Mouse (Mus musculus): ENCODE measurements around the gene Syne1. TPM values are rescaled to one million over a fixed set of nuclear protein-coding genes. Genes with fewer than 3 reads are reported as not detected.

The Syne1 gene
- polyA plus RNA-seq, 1 experiment from 2014 or later: 5.2 TPM

DNA sequence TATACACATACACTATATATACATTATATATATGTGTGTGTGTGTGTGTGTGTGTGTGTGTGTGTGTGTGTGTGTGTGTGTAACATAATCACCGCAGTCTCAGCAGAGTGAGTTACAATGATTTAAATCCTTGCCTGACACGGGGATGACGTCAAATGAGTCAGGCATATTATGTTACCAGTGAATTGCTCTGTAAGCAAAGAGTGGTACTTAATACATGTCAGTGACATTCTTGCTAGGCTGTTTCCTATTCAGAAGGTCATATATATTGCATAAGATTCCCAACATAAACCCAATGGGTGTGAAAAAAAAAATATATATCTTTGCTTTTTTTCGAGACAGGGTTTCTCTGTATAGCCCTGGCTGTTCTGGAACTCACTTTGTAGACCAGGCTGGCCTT, 462.1 kb downstream of the Syne1 start:
- Histone ChIP-seq H3K4me3 (ENCODE audit: low read depth, low read length) (no peak overlapping the region), H3K36me3 (replicated peaks; ENCODE audit: insufficient read depth, low read length) (peaks cover 23% of the 10 kb centered on the region; the same call in 1 of the 2 replicates), H3K27ac (ENCODE audit: low read depth) (no peak overlapping the region), H3K4me1 (ENCODE audit: insufficient read depth) (no peaks in the 10 kb centered on the region), H3K4me2 (ENCODE audit: low read depth, low read length) (no peak overlapping the region), H3K9me3 (ENCODE audit: low read length) (no peaks in the 10 kb centered on the region), H3K9ac (replicated peaks) (no peak overlapping the region), H3K27me3 (ENCODE audit: insufficient read depth, low read length) (no peaks in the 10 kb centered on the region)
- TF ChIP-seq EP300 (IDR thresholded peaks at IDR 0.05; ENCODE audit: low read depth) (no peak), CTCF (IDR thresholded peaks at IDR 0.05; ENCODE audit: low read depth) (no peak)
- DNase-seq: no peak
- WGBS (ENCODE audit: insufficient replicate concordance): 88% methylated on average over 4 of the region's 4 CpGs
- ATAC-seq: no peak

DNA sequence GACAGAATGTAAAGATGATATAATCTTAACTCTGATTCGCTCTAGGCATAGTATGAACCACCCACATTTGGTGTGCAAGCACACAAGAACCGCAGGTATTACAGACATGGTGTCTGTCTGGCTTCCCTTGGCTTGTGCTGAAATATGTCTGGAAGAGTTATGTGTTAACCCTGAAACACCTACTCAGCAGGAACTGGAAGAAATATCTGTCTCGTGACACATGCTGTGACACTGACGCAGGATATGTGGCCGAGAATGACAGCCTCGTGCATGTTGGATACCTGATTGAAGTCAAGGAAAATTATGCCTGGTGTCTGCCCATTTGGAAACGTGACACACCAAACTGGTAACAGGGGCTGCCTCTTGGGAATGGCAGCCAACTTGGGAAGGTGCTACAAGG, 463.9 kb downstream of the Syne1 start:
- no peak for TF ChIP-seq EP300 (IDR thresholded peaks at IDR 0.05; ENCODE audit: low read depth)
- TF ChIP-seq CTCF (IDR thresholded peaks at IDR 0.05; ENCODE audit: low read depth): no peak
- Histone ChIP-seq H3K36me3 (replicated peaks; ENCODE audit: insufficient read depth, low read length) (peaks cover 23% of the 10 kb centered on the region; the same call in 1 of the 2 replicates), H3K4me1 (ENCODE audit: insufficient read depth) (no peaks in the 10 kb centered on the region), H3K4me2 (ENCODE audit: low read depth, low read length) (no peak overlapping the region), H3K27ac (ENCODE audit: low read depth) (no peak overlapping the region), H3K9me3 (ENCODE audit: low read length) (no peaks in the 10 kb centered on the region), H3K4me3 (ENCODE audit: low read depth, low read length) (no peak overlapping the region), H3K9ac (replicated peaks) (no peak overlapping the region), H3K27me3 (ENCODE audit: insufficient read depth, low read length) (no peaks in the 10 kb centered on the region)
- DNase-seq (no peak), ATAC-seq (no peak)
- 82% methylated on average over 7 of the region's 7 CpGs for WGBS (ENCODE audit: insufficient replicate concordance)

DNA sequence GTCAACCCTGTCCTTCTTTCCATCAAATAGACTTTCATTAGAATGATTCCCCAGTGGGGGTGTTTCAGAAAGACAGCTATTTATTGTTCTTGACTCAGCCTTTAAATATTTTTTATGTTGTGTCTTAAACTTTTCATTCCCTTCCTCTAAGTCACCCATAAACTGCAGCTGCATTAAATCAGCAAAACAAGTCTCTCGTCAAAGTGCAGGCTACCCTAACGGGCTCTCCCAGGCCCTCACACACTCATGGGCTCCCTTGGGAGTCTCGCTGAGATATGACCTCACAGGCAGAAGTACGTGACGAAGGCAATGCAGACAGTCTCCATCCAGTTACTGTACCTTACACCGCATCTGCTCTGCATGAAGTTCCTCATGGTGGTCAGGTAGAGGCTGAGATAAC, 465.0 kb downstream of the Syne1 start:
- no peaks in the 10 kb centered on the region for H3K9me3 ChIP-seq (ENCODE audit: low read length)
- DNase-seq (no peak), ATAC-seq (no peak)
- H3K4me3 ChIP-seq (ENCODE audit: low read depth, low read length): no peak overlapping the region
- peaks cover 23% of the 10 kb centered on the region; the same call in 1 of the 2 replicates for H3K36me3 ChIP-seq (replicated peaks; ENCODE audit: insufficient read depth, low read length)
- no peaks in the 10 kb centered on the region for H3K4me1 ChIP-seq (ENCODE audit: insufficient read depth)
- H3K27ac ChIP-seq (ENCODE audit: low read depth): no peak overlapping the region
- TF ChIP-seq EP300 (IDR thresholded peaks at IDR 0.05; ENCODE audit: low read depth) (no peak), CTCF (IDR thresholded peaks at IDR 0.05; ENCODE audit: low read depth) (no peak)
- no peak overlapping the region for H3K9ac ChIP-seq (replicated peaks)
- H3K27me3 ChIP-seq (ENCODE audit: insufficient read depth, low read length): no peaks in the 10 kb centered on the region
- WGBS (ENCODE audit: insufficient replicate concordance): 81% methylated on average over 6 of the region's 6 CpGs
- H3K4me2 ChIP-seq (ENCODE audit: low read depth, low read length): no peak overlapping the region

DNA sequence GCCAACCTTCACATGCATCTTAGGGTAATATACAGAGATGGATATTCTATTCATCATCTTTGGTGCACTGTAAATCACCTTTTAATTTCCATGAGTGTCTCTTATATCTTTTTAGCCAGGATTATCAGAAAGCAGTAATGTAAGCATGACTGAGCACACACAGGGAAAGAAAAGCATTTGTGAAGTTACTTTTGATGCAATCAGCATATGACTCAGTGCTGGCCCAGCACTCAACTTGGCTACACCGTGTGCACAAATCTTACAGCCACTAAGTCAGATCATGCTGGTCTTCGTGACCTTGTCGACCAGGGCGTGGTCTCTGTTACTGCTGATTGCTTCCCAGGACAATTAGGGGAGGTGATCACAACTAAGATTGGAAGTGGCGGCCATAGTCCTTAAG, 465.5 kb downstream of the Syne1 start:
- no peak overlapping the region for H3K9ac ChIP-seq (replicated peaks)
- no peaks in the 10 kb centered on the region for H3K9me3 ChIP-seq (ENCODE audit: low read length)

DNA sequence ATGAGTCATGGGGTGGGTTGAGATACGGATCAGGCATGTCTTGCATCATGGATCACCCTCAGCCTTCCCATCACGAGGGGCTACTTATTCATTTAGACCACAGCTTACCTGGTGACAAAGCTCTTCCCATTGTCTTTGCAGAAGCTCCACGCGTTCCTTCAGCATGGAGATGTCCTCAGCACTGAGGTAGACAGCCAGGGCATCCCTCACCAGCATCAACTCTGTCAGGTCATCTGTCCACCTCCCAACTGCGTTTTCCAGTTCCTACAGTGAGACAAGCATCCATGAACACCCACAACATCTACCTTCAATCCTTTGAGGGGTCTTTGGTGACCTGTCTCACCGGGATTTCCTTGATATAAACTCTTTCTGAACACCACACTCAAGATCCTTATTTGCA, 467.6 kb downstream of the Syne1 start:
- Histone ChIP-seq H3K4me1 (ENCODE audit: insufficient read depth) (no peaks in the 10 kb centered on the region), H3K27me3 (ENCODE audit: insufficient read depth, low read length) (no peaks in the 10 kb centered on the region), H3K36me3 (replicated peaks; ENCODE audit: insufficient read depth, low read length) (peaks cover 23% of the 10 kb centered on the region; the same call in 1 of the 2 replicates), H3K9me3 (ENCODE audit: low read length) (no peaks in the 10 kb centered on the region), H3K4me2 (ENCODE audit: low read depth, low read length) (no peak overlapping the region), H3K9ac (replicated peaks) (no peak overlapping the region), H3K27ac (ENCODE audit: low read depth) (no peak overlapping the region), H3K4me3 (ENCODE audit: low read depth, low read length) (no peak overlapping the region)
- WGBS (ENCODE audit: insufficient replicate concordance): 73% methylated on average over 6 of the region's 6 CpGs
- DNase-seq: no peak
- no peak for ATAC-seq
- TF ChIP-seq CTCF (IDR thresholded peaks at IDR 0.05; ENCODE audit: low read depth) (no peak), EP300 (IDR thresholded peaks at IDR 0.05; ENCODE audit: low read depth) (no peak)

More for the DNA sequence above, 465.5 kb downstream of the Syne1 start:
- Histone ChIP-seq H3K27me3 (ENCODE audit: insufficient read depth, low read length) (no peaks in the 10 kb centered on the region), H3K4me1 (ENCODE audit: insufficient read depth) (no peaks in the 10 kb centered on the region), H3K36me3 (replicated peaks; ENCODE audit: insufficient read depth, low read length) (peaks cover 23% of the 10 kb centered on the region; the same call in 1 of the 2 replicates), H3K27ac (ENCODE audit: low read depth) (no peak overlapping the region), H3K4me3 (ENCODE audit: low read depth, low read length) (no peak overlapping the region), H3K4me2 (ENCODE audit: low read depth, low read length) (no peak overlapping the region)
- no peak for TF ChIP-seq EP300 (IDR thresholded peaks at IDR 0.05; ENCODE audit: low read depth)
- TF ChIP-seq CTCF (IDR thresholded peaks at IDR 0.05; ENCODE audit: low read depth): no peak
- ATAC-seq: no peak
- DNase-seq: no peak
- WGBS (ENCODE audit: insufficient replicate concordance): 80% methylated on average over 5 of the region's 5 CpGs

DNA sequence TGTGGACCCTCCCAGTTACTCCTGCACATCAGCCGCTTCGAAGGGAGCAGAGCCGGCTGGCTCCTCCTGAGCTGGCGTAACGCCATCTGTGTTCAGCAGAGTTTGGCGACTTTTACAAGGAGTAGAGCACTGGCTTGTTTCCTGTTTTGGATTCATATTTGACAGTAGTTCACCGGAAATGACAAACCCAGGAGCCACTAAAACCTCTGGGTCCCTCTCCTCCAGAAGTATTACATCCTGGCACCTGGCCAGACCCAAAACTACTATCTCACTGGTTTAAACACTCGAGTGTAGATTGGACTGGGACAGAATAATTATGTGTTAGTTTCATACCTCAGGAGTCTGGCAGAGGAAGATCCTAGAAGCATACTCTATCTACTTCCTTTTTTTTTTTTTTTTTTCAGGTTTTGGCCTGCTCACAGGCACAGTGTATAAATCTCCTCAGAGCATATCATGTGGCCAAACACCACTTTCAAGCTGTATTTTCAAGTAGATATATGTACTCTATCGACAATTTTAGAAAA, 471.3 kb downstream of the Syne1 start:
- Histone ChIP-seq H3K4me3 (ENCODE audit: low read depth, low read length) (no peak overlapping the region), H3K27ac (ENCODE audit: low read depth) (no peak overlapping the region), H3K9me3 (ENCODE audit: low read length) (no peaks in the 10 kb centered on the region), H3K4me2 (ENCODE audit: low read depth, low read length) (no peak overlapping the region), H3K36me3 (replicated peaks; ENCODE audit: insufficient read depth, low read length) (peaks cover 14% of the 10 kb centered on the region), H3K9ac (replicated peaks) (no peak overlapping the region), H3K4me1 (ENCODE audit: insufficient read depth) (no peaks in the 10 kb centered on the region), H3K27me3 (ENCODE audit: insufficient read depth, low read length) (no peaks in the 10 kb centered on the region)
- peak; percentile 27 for DNase-seq
- ATAC-seq: no peak
- TF ChIP-seq CTCF (IDR thresholded peaks at IDR 0.05; ENCODE audit: low read depth) (no peak), EP300 (IDR thresholded peaks at IDR 0.05; ENCODE audit: low read depth) (no peak)
- WGBS (ENCODE audit: insufficient replicate concordance): 39% methylated on average over 9 of the region's 9 CpGs

All from liver, postnatal 0 days (tissue).